Mouse (Mus musculus) testis, adult 2 months (tissue): ENCODE results near the gene Emid1.

Experiments
- CTCF ChIP-seq: fragments of 200-500 bp; IDR thresholded peaks from 2 replicates; pipeline ENCODE4 v1.5.1; 2012; ENCODE audit warnings: low read depth, mild to moderate bottlenecking, inconsistent platforms, low read length, moderate library complexity; ENCODE audit not compliant: control insufficient read depth, insufficient read depth, insufficient replicate concordance
- POLR2A ChIP-seq: fragments of 200-500 bp; IDR thresholded peaks from 2 replicates; pipeline ENCODE4 v1.6.1; 2012; ENCODE audit warnings: low read depth, mild to moderate bottlenecking, inconsistent platforms, low read length, moderate library complexity; ENCODE audit not compliant: control insufficient read depth

DNA sequence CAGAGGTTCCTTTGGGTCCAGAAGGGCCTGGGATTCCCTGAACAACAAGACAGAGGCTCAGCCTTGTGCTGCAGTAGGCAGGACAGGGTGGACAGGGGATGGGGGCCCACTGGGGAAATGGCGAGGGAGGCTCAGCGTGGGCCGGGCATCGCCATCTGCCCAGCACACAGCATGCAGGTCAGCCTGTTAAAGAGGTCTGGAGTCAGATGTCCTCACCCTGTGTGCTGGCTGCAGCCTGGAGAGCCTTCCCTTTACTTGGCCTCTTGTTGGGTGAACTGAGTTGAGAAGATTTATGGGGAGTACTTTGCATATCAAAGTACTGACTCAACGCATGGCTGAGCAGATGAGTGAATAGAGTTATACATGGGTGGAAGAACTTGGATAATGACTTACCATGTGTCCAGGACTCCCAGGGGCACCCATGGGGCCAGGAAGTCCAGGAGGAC, 23.0 kb downstream of the Emid1 start:
- no peak for TF ChIP-seq CTCF
- no peak for TF ChIP-seq POLR2A
